Mouse (Mus musculus) lung, adult 2 months (tissue): ENCODE measurements around the gene Vps11.

Experiments used
- CTCF ChIP-seq: fragments of 200-500 bp; IDR thresholded peaks from 2 replicates; pipeline ENCODE4 v1.5.1; 2011; ENCODE audit warnings: mild to moderate bottlenecking, low read length, control low read depth; ENCODE audit not compliant: insufficient read depth
- POLR2A ChIP-seq: fragments of 200-500 bp; IDR thresholded peaks from 2 replicates; pipeline ENCODE4 v1.6.1; 2011; ENCODE audit warnings: low read depth, mild to moderate bottlenecking, control low read depth, low read length, borderline replicate concordance; ENCODE audit errors: extremely low read depth

GRCm38 (mm10) chr9:44314257-44314547 is 47.3 kb downstream of the Vps11 start:
- TF ChIP-seq CTCF (no peak), POLR2A (no peak)
